In genomic region chr12:3236831-3237681, GRCm38 (mm10) we compare ENCODE assay signal across 9 mouse cellular contexts.
DNase-seq lines count a peak whose midpoint lies in the region; ATAC-seq and TF ChIP-seq lines count a peak whose summit lies in the region.
"Had no signal": no experiment of that assay in that cellular context is flagged by ENCODE, and none has a peak within 500 bp of the region (broad histone marks: within the 10 kb centered on the region; RNA-seq: fewer than 3 reads in every experiment).

No protein-coding gene starts in this region.

- no peaks in the 10 kb centered on the region for H3K27me3 ChIP-seq in kidney, embryonic 16.5 days (ENCODE audit: insufficient read depth, low read length)
- H3K27me3 ChIP-seq: embryonic facial prominence, embryonic 12.5 days had no signal

- no peak for TF ChIP-seq POLR2A in brain, embryonic 14.5 days (IDR thresholded peaks at IDR 0.05; ENCODE audit: borderline replicate concordance, extremely low read depth, insufficient read depth, insufficient read length, poor library complexity, severe bottlenecking)

- H3K27ac ChIP-seq in kidney, embryonic 16.5 days (ENCODE audit: low read length): no peak overlapping the region
- H3K27ac ChIP-seq: embryonic facial prominence, embryonic 12.5 days had no signal

- no peak overlapping the region for H3K4me3 ChIP-seq in kidney, embryonic 16.5 days (ENCODE audit: low read length)

- no peaks in the 10 kb centered on the region for H3K4me1 ChIP-seq in kidney, embryonic 16.5 days (ENCODE audit: insufficient read depth, low read length)
- H3K4me1 ChIP-seq: embryonic facial prominence, embryonic 12.5 days had no signal

- no peak for ATAC-seq in kidney, embryonic 16.5 days (ENCODE audit: low FRiP score, low TSS enrichment)

- no peak overlapping the region for H3K4me2 ChIP-seq in kidney, embryonic 16.5 days (replicated peaks; ENCODE audit: low read depth, low read length)

- DNase-seq in adrenal gland, adult (ENCODE audit: inconsistent age in 2 of 2, low spot score in 1 of 2): peak; percentile 70 to 78
- no peak for DNase-seq in adrenal gland, postnatal 36 days
- peak; percentile 25 to 30 for DNase-seq in kidney, adult 8-10 months
- peak; percentile 3 for DNase-seq in brain, embryonic 14.5 days (ENCODE audit: low read depth)
- peak; percentile 20 to 23 for DNase-seq in kidney, postnatal 4 days
- DNase-seq in testis, postnatal 10 days (ENCODE audit: low spot score): peak; percentile 74
- DNase-seq in urinary bladder, postnatal 10 days (ENCODE audit: low spot score): no peak

- no peak for TF ChIP-seq CTCF in brain, embryonic 14.5 days (IDR thresholded peaks at IDR 0.05; ENCODE audit: borderline replicate concordance, extremely low read depth, insufficient read depth, insufficient read length)

- no peak overlapping the region for H3K9ac ChIP-seq in kidney, embryonic 16.5 days (replicated peaks; ENCODE audit: low read length)
- H3K9ac ChIP-seq: embryonic facial prominence, embryonic 12.5 days had no signal

- peaks cover 16% of the 10 kb centered on the region for H3K9me3 ChIP-seq in kidney, embryonic 16.5 days (ENCODE audit: low read length)

- WGBS in kidney, embryonic 16.5 days: 96% methylated on average over 12 of the region's 12 CpGs

- H3K36me3 ChIP-seq in kidney, embryonic 16.5 days (ENCODE audit: insufficient read depth, low read length): peaks cover 36% of the 10 kb centered on the region

Comparison
In these comparisons a context has a peak if more than half of its experiments do, and no peak if none do; other contexts are left out.
1. DNase-seq: peak in adrenal gland, adult (2 of 2), kidney, adult 8-10 months (2 of 2), brain, embryonic 14.5 days (single experiment), kidney, postnatal 4 days (2 of 2) and testis, postnatal 10 days (single experiment); none in adrenal gland, postnatal 36 days (0 of 2) and urinary bladder, postnatal 10 days (single experiment).